Mouse (Mus musculus): Measurements from ENCODE around the gene Olfr1417. TPM values are rescaled to one million over a fixed set of nuclear protein-coding genes. Genes with fewer than 3 reads are reported as not detected.

Olfr1417 gene
- polyA plus RNA-seq, 1 experiment from 2014 or later, result not detected

GRCm38 (mm10) chr19:11785409-11786154 lies 53.4 kb downstream of the Olfr1417 start:
- H3K36me3 ChIP-seq, result no peaks in the 10 kb centered on the region
- H3K9ac ChIP-seq (replicated peaks), result no peak overlapping the region
- WGBS, result 94% methylated on average over 14 of the region's 14 CpGs
- no peak overlapping the region for H3K27ac ChIP-seq (replicated peaks)
- no peaks in the 10 kb centered on the region for H3K27me3 ChIP-seq (replicated peaks)
- H3K4me1 ChIP-seq, result no peaks in the 10 kb centered on the region
- H3K9me3 ChIP-seq (replicated peaks), result no peaks in the 10 kb centered on the region
- no peak for ATAC-seq (ENCODE audit: low FRiP score)
- no peak overlapping the region for H3K4me2 ChIP-seq
- H3K4me3 ChIP-seq (replicated peaks), result no peak overlapping the region

- H3K27me3 ChIP-seq (replicated peaks), result no peaks in the 10 kb centered on the region
- H3K9me3 ChIP-seq (replicated peaks), result no peaks in the 10 kb centered on the region
- H3K4me3 ChIP-seq (replicated peaks), result no peak overlapping the region
- no peaks in the 10 kb centered on the region for H3K4me1 ChIP-seq
- 66% methylated on average over 7 of the region's 7 CpGs for whole genome bisulfite sequencing
- peaks cover 35% of the 10 kb centered on the region for H3K36me3 ChIP-seq
- ATAC-seq (ENCODE audit: low FRiP score), result peak; percentile 59
- H3K27ac ChIP-seq (replicated peaks), result no peak overlapping the region
- no peak overlapping the region for H3K9ac ChIP-seq (replicated peaks)
- no peak overlapping the region for H3K4me2 ChIP-seq
Measured at GRCm38 (mm10) chr19:11777191-11777865, 61.7 kb downstream of the Olfr1417 start.

Other genes starting within 250 kb of the Olfr1417 start
- 2.3 and 3.1 TPM in 2 replicates for gene Ms4a6d, start 234.4 kb downstream of the Olfr1417 start, polyA plus RNA-seq (2015; fragmentation: Nextera tagmentation; extraction: Ambion mirVana)
- 0.24 and 0.27 TPM in 2 replicates for gene Ms4a2, start 215.5 kb downstream of the Olfr1417 start, polyA plus RNA-seq (2015; fragmentation: Nextera tagmentation; extraction: Ambion mirVana)
- gene Ms4a3, start 198.4 kb downstream of the Olfr1417 start, polyA plus RNA-seq (2015; fragmentation: Nextera tagmentation; extraction: Ambion mirVana), result 0.10 TPM in 1 of 2 replicates, not detected in the other
- not detected in 2 replicates for gene Oosp2, start 178.7 kb downstream of the Olfr1417 start, polyA plus RNA-seq (2015; fragmentation: Nextera tagmentation; extraction: Ambion mirVana)
- gene Oosp1, start 148.1 kb downstream of the Olfr1417 start, polyA plus RNA-seq (2015; fragmentation: Nextera tagmentation; extraction: Ambion mirVana), result not detected in 2 replicates
- gene Oosp3, start 142.2 kb downstream of the Olfr1417 start, polyA plus RNA-seq (2015; fragmentation: Nextera tagmentation; extraction: Ambion mirVana), result not detected in 2 replicates
- not detected in 2 replicates for gene Gif, start 91.7 kb downstream of the Olfr1417 start, polyA plus RNA-seq (2015; fragmentation: Nextera tagmentation; extraction: Ambion mirVana)
- gene Mrpl16, start 68.8 kb downstream of the Olfr1417 start, polyA plus RNA-seq (2015; fragmentation: Nextera tagmentation; extraction: Ambion mirVana), result 43.5 and 48.7 TPM in 2 replicates
- gene Stx3, start 19.8 kb downstream of the Olfr1417 start, polyA plus RNA-seq (2015; fragmentation: Nextera tagmentation; extraction: Ambion mirVana), result 12.8 and 14.5 TPM in 2 replicates
- not detected in 2 replicates for gene Olfr1418, start 21.8 kb upstream of the Olfr1417 start, polyA plus RNA-seq (2015; fragmentation: Nextera tagmentation; extraction: Ambion mirVana)
- gene Olfr1419, start 35.9 kb upstream of the Olfr1417 start, polyA plus RNA-seq (2015; fragmentation: Nextera tagmentation; extraction: Ambion mirVana), result not detected in 2 replicates
- not detected in 2 replicates for gene Olfr1420, start 47.3 kb upstream of the Olfr1417 start, polyA plus RNA-seq (2015; fragmentation: Nextera tagmentation; extraction: Ambion mirVana)
- 13.3 and 15.2 TPM in 2 replicates for gene Patl1, start 73.2 kb upstream of the Olfr1417 start, polyA plus RNA-seq (2015; fragmentation: Nextera tagmentation; extraction: Ambion mirVana)
- gene Osbp, start 126.7 kb upstream of the Olfr1417 start, polyA plus RNA-seq (2015; fragmentation: Nextera tagmentation; extraction: Ambion mirVana), result 3.4 and 3.8 TPM in 2 replicates
- gene Olfr1423, start 202.1 kb upstream of the Olfr1417 start, polyA plus RNA-seq (2015; fragmentation: Nextera tagmentation; extraction: Ambion mirVana), result not detected in 2 replicates
- not detected in 2 replicates for gene Olfr1424, start 223.5 kb upstream of the Olfr1417 start, polyA plus RNA-seq (2015; fragmentation: Nextera tagmentation; extraction: Ambion mirVana)
- not detected in 2 replicates for gene Olfr1425, start 238.5 kb upstream of the Olfr1417 start, polyA plus RNA-seq (2015; fragmentation: Nextera tagmentation; extraction: Ambion mirVana)